Mouse (Mus musculus) cerebellum, adult 2 months (tissue): ENCODE measurements around the gene Igf2bp2. TPM values are rescaled to one million over a fixed set of nuclear protein-coding genes. Genes with fewer than 3 reads are reported as not detected.

Experiments
- DNase-seq, 2 experiments: peaks; one replicate each; pipeline ENCODE4 v3.0.0; 2021
- H3K27ac ChIP-seq: fragments of 200-500 bp; 2 replicates; pipeline ENCODE4 v1.5.1; 2012; ENCODE audit warnings: low read length, control low read depth, inconsistent platforms; ENCODE audit not compliant: insufficient read depth
- H3K27me3 ChIP-seq: fragments of 200-500 bp; 2 replicates; pipeline ENCODE4 v1.6.1; 2012; ENCODE audit warnings: inconsistent platforms, mild to moderate bottlenecking, low read length, moderate library complexity; ENCODE audit not compliant: control insufficient read depth, insufficient read depth
- H3K4me1 ChIP-seq: fragments of 200-500 bp; 2 replicates; pipeline ENCODE4 v1.6.1; 2011; ENCODE audit warnings: low read length; ENCODE audit not compliant: control insufficient read depth, insufficient read depth
- H3K4me3 ChIP-seq: fragments of 200-500 bp; replicated peaks from 2 replicates; pipeline ENCODE3; 2011; ENCODE audit warnings: mild to moderate bottlenecking, low read depth, low read length, control low read depth; ENCODE audit not compliant: insufficient read depth
- CTCF ChIP-seq: fragments of 200-500 bp; IDR thresholded peaks from 2 replicates; pipeline ENCODE4 v1.5.1; 2011; ENCODE audit warnings: low read depth, mild to moderate bottlenecking, control low read depth, low read length, moderate library complexity, borderline replicate concordance; ENCODE audit not compliant: insufficient read depth
- POLR2A ChIP-seq: fragments of 200-500 bp; IDR thresholded peaks from 2 replicates; pipeline ENCODE4 v1.6.1; 2011; ENCODE audit warnings: low read length, control low read depth, borderline replicate concordance; ENCODE audit not compliant: insufficient read depth
- WGBS: fragments of 180-500 bp; shearing (Covaris S2); methylation state at CpG from one replicate; pipeline ENCODE4 v1.1.7; 2018; 5-methylcytosine and 5-hydroxymethylcytosine counted together
- polyA plus RNA-seq: library from polyadenylated mRNA; depleted of rRNA; stranded (reverse); fragments of >200 nt; gene quantifications from 2 replicates; pipeline ENCODE4 v1.2.3, GENCODE M21; 2012

Gene Igf2bp2
- polyA plus RNA-seq, 1 experiment = 0.23 TPM

GRCm38 (mm10) chr16:22178793-22179192, 15.7 kb upstream of the Igf2bp2 start:
- no peaks in the 10 kb centered on the region for H3K4me1 ChIP-seq
- TF ChIP-seq POLR2A (no peak), CTCF (no peak)
- H3K4me3 ChIP-seq = no peak overlapping the region
- whole genome bisulfite sequencing = 78% methylated on average over 3 of the region's 3 CpGs
- no peak for DNase-seq
- H3K27me3 ChIP-seq = no peaks in the 10 kb centered on the region
- H3K27ac ChIP-seq = no peak overlapping the region

GRCm38 (mm10) chr16:22177999-22178398, 14.9 kb upstream of the Igf2bp2 start:
- TF ChIP-seq CTCF (no peak), POLR2A (no peak)
- no peaks in the 10 kb centered on the region for H3K27me3 ChIP-seq
- no peak overlapping the region for H3K4me3 ChIP-seq
- WGBS = 86% methylated on average over 2 of the region's 2 CpGs
- DNase-seq = no peak
- H3K27ac ChIP-seq = no peak overlapping the region
- H3K4me1 ChIP-seq = no peaks in the 10 kb centered on the region

- TF ChIP-seq POLR2A = no peak
- TF ChIP-seq CTCF = no peak
- no peak overlapping the region for H3K4me3 ChIP-seq
- H3K4me1 ChIP-seq = no peaks in the 10 kb centered on the region
- H3K27me3 ChIP-seq = no peaks in the 10 kb centered on the region; the same call in 1 of the 2 replicates
- no peak for DNase-seq
- 92% methylated on average over 8 of the region's 8 CpGs for WGBS
- no peak overlapping the region for H3K27ac ChIP-seq
Measured at GRCm38 (mm10) chr16:22168731-22169130, 5.6 kb upstream of the Igf2bp2 start.

GRCm38 (mm10) chr16:22165556-22165955, 2.5 kb upstream of the Igf2bp2 start:
- TF ChIP-seq POLR2A (no peak), CTCF (no peak)
- no peak overlapping the region for H3K27ac ChIP-seq
- H3K27me3 ChIP-seq = peaks cover 8% of the 10 kb centered on the region; the same call in 1 of the 2 replicates
- DNase-seq = no peak
- no peaks in the 10 kb centered on the region for H3K4me1 ChIP-seq
- 78% methylated on average over 5 of the region's 5 CpGs for WGBS
- H3K4me3 ChIP-seq = no peak overlapping the region

- Histone ChIP-seq H3K27ac (no peak overlapping the region), H3K4me3 (no peak overlapping the region), H3K4me1 (no peaks in the 10 kb centered on the region), H3K27me3 (peaks cover 8% of the 10 kb centered on the region; the same call in 1 of the 2 replicates)
- TF ChIP-seq POLR2A (no peak), CTCF (no peak)
- 54% methylated on average over 8 of the region's 8 CpGs for WGBS
- DNase-seq = no peak
Measured at GRCm38 (mm10) chr16:22164446-22164845, 1.3 kb upstream of the Igf2bp2 start.

- Histone ChIP-seq H3K27me3 (peaks cover 8% of the 10 kb centered on the region; the same call in 1 of the 2 replicates), H3K4me1 (no peaks in the 10 kb centered on the region), H3K27ac (no peak overlapping the region), H3K4me3 (peak overlapping the region; percentile 11)
- under 1% methylated on average over 24 of the region's 27 CpGs for WGBS
- TF ChIP-seq CTCF (no peak), POLR2A (no peak)
- peak in 1 of 2 experiments; percentile 6 for DNase-seq
Measured at GRCm38 (mm10) chr16:22163456-22163851, 355 bp upstream of the Igf2bp2 start.

GRCm38 (mm10) chr16:22162066-22162511, 1.0 kb downstream of the Igf2bp2 start:
- Histone ChIP-seq H3K27ac (no peak overlapping the region), H3K4me1 (no peaks in the 10 kb centered on the region), H3K27me3 (peaks cover 8% of the 10 kb centered on the region; the same call in 1 of the 2 replicates), H3K4me3 (peak overlapping the region; percentile 2)
- DNase-seq = peak in 1 of 2 experiments; percentile 8
- no peak for TF ChIP-seq CTCF
- no peak for TF ChIP-seq POLR2A
- under 1% methylated on average over 19 of the region's 19 CpGs for WGBS

GRCm38 (mm10) chr16:22161351-22162065, 1.6 kb downstream of the Igf2bp2 start:
- Histone ChIP-seq H3K4me1 (no peaks in the 10 kb centered on the region), H3K27me3 (peaks cover 8% of the 10 kb centered on the region; the same call in 1 of the 2 replicates), H3K27ac (no peak overlapping the region), H3K4me3 (peak overlapping the region; percentile 9)
- TF ChIP-seq CTCF (no peak), POLR2A (no peak)
- under 1% methylated on average over 71 of the region's 71 CpGs for WGBS
- no peak for DNase-seq
